Mouse (Mus musculus) heart, adult 11 months (tissue): ENCODE results near the gene Tomm40.

Experiments used
- DNase-seq: peaks from one replicate; pipeline ENCODE4 v3.0.0; 2022

Gene Tomm40

DNA sequence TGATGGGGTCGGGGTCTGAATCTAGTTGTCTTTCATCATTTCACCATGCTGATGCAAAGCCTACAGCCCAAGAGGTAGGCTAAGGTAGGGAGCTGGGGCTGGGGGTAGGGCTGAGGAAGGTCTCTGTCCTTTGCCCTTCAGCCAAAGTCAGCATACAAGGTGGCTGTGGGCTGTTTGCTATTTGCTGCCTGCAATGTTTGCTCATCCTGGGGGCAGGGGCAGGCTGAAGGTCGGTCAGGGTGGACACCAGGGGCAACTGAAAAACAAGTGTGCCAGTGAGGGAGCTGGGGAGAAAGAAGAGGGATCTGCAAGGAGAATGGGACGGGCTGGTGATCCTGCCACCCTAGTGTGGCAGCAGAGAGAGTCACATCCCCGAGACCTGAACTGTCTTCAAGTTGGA lies 29.9 kb downstream of the Tomm40 start:
- DNase-seq, result no peak

DNA sequence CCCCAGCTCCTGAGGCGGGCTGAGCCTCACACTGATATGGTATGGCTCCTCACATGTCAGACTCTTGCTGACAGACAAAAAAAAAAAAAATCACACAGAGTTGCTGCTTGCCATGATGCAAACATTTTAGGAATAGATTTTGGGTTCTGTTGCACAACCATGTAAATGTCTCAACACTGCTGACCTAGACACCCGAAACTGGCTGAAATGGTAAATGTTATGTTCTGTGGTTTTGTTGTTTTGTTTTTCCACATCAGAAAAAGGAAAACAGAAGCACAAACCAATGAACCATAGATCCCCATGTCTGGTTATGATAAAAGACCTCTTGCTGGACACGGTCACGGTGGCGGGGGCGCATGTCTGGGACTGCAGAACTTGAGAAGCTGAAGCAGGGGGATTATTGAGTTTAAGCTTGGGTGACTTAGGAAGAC lies 31.5 kb downstream of the Tomm40 start:
- no peak for DNase-seq

DNA sequence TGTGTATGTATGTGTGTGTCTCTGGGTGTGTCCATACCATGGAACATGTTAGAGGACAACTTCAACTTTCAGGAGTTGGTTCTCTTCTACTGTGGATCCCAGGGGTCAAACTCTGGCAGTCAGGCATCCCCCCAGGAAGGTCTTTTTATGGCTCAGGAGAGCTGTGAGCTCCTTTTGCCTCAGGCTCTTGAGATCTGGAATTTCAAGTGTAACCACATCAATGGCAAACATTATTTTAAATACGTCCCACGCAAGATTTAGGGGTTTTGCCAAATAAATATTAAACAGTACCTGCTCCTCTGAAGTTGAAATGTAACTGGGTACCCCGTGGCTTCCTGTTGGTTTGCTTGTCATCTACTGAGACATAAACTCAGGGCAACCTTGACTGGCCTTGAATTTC lies 32.3 kb downstream of the Tomm40 start:
- no peak for DNase-seq

DNA sequence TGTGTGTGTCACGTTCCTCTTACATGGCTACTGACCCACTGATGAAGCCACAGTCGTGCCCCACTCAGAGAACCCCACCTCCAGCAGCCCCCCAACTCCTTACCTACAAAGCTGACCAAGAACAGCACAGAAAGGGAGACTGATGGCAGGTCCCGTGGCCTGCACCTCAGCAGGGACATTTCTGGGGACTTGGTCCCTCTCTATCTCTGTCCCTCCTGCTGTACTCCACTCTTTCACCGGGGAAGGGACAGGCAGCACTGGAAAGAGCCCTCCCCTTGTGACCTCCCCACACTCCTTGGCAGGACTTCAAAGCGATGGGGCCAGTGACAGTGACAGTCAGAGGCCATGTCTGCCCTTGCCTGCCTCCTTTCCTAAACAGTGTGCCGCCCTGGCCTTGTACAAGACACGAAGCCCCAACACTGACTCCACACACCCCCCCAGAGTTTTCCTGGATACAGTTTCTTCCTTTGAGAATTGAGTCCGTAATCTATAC lies 34.0 kb downstream of the Tomm40 start, which contains the start of the genes Gm44805 and Apoc4:
Gm44805 (minus strand) TSS at position 222 of the 493 bp plus-strand sequence.
Apoc4 (minus strand) TSS at position 278 of the 493 bp plus-strand sequence.
- no peak for DNase-seq

DNA sequence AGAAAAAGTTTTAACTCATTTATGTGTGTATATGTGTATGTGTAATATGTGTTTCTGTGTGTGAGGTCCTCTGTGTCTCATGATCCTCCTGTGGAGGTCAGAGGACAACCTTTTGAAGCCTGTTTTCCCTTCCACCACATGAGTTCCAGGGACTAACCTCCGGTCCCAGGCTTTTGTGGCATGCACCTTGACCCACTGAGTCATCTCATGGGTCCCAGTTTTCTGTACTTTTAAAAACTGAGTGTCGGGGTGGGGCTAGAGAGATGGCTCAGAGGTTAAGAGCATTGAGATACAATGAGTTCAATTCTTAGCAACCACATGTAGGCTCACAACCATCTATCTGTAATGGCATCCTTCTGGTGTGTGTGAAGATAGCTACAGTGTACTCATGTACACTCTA lies 34.5 kb downstream of the Tomm40 start:
- DNase-seq, result no peak

DNA sequence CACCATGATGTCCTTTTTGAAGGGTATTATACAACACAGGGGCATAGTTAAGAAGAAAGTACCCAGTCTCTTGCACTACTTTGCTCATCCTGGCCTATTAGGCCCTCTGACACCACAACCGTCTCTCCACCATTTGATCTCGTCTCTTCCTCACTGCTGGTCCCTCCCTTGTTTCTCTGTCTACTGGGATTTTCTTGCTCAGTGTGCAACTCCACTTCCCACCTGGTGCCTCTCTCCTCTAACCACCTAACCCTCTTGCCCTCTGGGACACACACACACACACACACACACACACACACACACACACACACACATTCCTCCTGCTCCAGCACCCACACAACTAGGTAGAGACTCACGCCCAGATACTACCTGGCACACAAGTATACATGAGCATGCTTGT lies 36.3 kb downstream of the Tomm40 start:
- no peak for DNase-seq

DNA sequence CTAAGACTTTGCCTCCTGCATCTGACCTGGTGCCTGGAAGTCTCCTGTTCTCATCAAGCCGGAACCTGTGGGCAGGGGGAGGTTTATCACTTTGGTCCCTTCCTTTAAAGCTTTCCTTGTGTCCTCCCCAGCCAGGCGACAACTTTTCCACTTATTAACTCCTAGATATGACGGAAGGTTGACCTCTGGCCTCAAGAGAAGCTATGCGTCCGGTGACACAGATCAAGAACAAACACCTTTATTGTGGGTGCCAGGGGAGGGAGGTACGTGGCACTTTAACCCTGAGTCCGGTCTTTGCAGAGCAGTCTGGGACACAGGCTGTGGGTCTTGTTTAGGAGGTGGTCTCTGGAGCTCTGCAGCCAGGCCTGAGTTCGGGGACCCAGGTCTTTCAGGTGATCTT lies 37.4 kb downstream of the Tomm40 start, which contains the start of gene Apoc2:
Apoc2 (minus strand) TSS at position 70 of the 400 bp plus-strand sequence.
- DNase-seq, result no peak

DNA sequence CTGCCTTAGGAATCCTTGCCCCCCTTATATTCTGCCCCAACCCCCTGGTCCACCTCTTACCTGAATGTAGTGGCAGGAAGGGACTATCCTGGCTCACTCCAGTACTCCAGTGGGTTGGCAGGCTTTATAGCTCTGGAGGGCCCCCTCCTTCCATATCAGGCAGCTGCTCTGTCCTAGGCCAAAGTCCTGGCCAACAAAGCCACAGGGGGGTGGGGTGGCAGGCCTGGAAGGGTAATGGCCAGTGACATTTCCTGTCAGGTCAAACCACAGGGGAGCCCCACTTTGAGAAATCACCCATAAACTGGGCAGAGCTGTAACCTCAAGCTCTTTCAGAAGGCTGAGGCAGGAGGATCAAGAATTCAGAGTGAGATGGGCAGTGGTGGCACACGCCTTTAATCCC lies 38.6 kb downstream of the Tomm40 start:
- peak; percentile 87 for DNase-seq

DNA sequence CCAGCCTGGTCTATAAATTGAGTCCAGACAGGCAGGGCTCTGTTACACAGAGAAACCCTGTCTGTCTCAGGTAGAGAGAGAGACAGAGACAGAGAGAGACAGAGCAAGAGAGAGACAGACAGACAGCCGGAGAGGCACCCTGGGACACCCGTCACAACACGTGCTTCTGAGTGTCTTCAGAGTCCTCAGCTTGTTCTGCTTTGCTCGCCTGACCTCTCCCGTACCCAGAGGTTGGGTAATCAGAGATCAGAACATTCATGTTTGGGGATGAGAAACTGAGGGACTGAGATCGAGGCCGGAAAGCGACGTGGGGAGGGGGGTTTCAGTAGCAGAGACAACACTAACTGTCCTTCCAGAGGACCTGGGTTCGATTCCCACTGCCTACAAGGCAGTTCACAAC lies 39.4 kb downstream of the Tomm40 start:
- DNase-seq, result peak; percentile 89

DNA sequence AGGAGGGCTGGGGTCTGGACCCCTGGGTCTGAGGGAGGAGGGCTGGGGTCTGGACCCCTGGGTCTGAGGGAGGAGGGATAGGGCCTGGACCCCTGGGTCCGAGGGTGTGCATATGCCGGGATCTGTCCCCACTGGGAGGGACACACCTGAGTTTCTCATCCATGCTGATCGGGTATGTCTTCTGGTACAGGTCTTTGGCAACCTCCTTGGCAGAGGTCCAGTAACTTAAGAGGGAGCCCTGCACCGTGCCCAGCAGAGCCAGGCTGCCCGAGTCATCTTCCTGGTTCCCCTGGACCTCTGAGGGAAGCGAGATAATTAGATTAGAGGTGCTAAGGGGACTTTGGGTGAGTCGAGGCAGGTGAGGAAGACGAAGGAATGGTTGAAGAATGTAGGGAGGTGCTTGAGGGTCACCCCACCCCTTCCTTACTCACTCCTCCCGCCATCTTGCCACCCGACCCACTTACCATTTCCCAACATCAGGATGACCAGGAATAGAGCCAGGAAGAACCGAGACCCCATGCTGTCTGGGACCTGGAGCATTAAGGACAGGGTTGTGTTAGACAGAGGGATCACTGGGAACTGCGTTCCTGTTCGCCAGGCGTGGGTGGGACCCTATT lies 42.0 kb downstream of the Tomm40 start:
- peak; percentile 91 for DNase-seq

DNA sequence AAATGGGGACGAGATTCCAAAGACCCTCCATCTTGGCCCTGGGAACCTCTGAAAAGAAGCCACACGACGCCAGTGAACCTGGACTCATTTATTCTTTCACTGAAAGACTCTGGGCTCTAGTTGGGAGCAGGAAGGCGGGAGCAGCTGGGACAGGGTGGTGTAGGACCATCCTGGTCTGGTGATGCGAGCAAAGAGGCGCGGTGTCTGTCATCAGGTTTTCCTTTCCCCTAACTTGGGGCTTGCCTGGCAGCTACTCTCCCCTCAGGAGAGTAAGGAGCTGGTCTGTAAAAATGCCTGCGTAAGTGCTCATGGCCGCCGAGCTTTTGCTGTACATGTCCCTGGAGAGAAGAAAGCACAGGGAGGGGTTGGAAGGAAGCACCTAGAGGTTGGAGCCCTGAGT lies 43.7 kb downstream of the Tomm40 start:
- DNase-seq, result peak; percentile 91

DNA sequence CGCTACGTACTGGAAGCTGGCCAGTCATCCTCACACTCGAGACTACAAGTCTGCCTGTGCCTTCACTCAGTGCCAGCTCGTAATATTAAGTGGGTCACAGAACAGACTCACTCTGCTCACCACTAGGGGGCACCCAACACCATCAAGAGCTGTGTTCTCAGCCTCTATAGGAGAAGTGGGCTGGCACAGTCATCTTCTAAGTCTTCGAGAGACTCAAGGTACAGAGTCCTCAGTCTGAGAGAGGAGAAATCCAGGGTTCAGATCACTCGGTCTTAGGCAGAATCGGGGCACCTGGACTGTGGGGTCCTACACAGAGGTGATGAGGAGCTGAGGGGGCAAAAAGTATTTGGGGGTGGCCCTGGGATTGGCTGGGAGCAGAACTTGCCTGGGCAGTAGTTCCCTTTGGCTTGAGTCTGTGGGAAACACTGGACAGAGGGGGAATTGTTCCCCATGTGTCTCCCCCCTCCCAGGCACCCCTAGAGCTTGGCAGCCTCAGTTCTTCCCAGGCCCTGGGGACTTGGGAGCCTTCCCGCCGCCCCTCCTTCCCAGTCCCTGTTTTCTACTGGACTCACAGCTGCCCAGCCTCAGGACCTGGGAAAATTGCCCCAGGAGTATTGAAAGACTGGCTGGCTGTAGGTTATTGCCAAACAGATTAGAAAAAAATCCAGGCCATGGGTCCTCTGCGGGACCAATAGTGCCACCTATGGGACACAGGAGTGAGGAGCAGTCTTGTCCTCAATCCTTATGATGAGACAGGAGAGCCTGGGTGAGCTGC lies 46.1 kb downstream of the Tomm40 start:
- peak; percentile 99 for DNase-seq

DNA sequence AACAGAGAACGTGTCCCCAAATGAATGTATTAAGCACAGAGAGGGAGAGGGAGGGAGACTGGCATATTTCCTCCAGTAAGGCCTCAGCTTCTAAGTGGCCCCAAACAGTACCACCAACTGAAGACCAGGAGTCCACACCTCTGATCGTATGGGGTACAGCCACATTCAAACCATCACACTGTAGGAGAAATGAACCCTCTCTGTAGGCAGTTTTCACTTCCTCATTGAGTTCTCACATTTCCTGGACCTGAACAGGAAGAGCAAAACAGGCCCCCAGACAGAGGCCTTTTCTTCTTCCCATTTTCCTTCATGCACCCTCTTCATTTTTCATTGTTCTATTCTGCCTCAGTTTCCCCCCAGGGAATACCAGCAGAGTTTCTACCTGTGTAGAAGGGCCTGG lies 47.8 kb downstream of the Tomm40 start:
- DNase-seq, result peak; percentile 90

DNA sequence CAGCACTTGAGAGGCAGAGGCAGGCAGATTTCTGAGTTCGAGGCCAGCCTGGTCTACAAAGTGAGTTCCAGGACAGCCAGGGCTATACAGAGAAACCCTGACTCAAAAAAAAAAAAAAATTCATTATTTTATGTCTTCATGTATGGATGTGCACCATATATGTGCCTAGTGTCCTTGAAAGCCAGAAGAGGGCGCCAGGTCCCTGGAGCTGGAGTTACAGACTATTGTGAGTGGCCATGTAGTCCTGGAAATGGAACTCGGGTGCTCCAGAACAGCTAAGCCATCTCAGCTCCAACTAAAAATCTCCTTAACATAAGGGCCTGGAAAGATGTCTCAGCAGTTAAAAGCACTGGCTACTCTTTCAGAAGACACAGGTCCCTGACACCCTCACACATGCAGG lies 48.5 kb downstream of the Tomm40 start:
- DNase-seq, result no peak

DNA sequence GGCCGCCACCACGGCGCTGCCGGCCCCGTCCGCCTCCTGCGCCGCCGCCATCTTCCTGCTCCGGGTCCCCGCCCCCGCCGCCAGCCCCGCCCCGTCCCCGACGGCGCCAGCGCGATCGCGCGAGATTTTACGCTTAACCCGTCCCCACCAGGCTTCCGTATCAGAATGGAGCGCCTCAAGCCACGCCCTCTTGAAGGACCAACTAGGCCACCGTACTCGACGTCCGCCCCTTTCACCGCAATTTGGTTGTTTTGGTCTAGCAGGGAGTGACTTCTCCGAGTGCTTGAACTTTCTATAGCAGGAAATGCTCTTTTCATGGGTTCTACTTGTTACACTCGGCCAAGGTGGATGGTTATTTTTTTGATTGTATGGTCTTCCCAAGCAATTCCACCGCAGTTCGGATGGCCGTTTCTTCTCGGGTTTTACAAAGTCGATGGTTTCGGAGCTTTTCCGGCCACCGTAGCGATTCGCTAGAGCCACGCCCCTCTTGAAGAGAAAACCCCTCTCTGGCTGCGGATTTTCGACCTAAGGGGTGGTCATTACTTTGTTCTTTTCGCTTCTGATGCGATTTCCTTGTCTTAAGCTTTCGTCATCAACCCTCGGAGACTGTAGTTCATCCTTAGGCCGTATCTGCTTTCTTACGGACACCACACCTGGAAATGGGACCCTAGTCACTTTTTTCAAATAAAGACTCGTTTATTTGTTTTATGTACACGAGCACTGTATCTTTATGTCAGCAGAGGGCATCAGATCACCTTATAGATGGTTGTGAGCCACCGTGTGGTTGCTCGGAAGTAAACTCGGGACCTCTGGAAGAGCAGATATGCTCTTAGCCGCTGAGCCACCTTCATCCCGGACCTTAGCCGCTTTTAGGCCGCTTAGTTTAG lies 50.0 kb downstream of the Tomm40 start, which contains the start of gene Clptm1:
Clptm1 (minus strand) TSS at position 79 of the 887 bp plus-strand sequence.
- DNase-seq, result peak; percentile 99

DNA sequence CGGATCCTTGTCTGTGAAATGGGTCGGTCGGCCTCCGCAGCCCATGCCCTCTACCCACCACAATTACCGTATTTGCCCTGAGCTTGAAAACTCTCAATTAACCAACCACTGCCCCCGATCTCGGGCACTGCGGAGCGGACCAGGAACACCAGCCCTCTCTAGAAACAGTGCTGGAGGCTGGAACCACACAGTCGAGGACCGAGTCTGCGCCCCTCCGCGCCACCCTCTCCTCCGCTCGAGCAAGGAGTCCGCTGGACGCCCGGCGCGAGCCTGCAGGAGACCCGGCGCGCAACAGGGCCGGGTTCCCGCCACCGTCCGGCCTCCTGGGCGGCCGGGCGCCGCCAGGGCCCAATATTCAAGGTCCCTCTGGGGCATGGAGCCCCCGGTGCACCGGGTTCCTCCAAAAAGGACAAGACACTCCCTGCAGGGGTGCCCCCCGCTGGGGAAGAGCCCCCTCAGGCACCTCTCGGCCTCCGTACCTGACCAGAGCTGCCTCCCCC lies 50.7 kb downstream of the Tomm40 start:
- DNase-seq, result no peak

DNA sequence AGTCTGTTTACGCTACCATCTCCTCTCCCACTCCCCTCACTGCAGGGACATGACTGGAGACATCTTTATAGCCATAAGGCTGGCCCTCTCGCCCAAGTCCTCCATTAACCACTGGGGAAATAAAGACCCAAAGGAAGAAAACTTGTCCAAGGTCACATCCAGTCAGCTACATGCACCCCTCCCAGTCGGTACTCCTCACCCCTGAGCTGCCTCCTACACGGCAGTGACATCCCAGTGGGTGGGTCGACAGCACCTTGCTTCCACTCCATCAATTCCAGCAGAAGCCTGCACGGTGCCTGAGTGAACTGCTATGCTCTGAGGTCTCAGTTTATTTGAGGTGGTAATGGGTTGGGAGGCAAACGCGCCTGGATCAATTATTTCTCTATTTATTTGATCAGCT lies 51.3 kb downstream of the Tomm40 start:
- DNase-seq, result peak; percentile 91

DNA sequence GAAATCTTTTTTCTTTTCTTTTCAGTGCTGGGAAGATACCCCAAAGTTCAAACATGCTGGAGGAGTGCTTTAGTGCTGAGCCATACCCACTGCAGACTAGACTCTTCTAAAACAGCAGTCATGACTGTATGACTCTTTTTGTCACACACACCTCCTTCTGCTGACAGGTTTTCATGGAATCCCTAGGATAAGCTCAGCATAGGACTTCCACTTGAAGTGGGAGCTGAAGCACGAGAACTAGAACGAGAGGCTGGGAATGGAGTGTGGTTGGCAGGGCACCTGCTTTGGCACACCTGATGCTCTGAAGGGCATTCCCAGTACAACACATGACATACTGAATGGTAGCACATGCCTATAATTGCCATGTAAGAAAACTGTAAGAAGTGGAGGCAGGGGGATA lies 62.6 kb downstream of the Tomm40 start:
- DNase-seq, result peak; percentile 98
